Mouse (Mus musculus): ENCODE data around the gene Ispd.
A peak's percentile ranks its signal among the peaks of the same experiment; 100 is the strongest.

Gene Ispd

DNA sequence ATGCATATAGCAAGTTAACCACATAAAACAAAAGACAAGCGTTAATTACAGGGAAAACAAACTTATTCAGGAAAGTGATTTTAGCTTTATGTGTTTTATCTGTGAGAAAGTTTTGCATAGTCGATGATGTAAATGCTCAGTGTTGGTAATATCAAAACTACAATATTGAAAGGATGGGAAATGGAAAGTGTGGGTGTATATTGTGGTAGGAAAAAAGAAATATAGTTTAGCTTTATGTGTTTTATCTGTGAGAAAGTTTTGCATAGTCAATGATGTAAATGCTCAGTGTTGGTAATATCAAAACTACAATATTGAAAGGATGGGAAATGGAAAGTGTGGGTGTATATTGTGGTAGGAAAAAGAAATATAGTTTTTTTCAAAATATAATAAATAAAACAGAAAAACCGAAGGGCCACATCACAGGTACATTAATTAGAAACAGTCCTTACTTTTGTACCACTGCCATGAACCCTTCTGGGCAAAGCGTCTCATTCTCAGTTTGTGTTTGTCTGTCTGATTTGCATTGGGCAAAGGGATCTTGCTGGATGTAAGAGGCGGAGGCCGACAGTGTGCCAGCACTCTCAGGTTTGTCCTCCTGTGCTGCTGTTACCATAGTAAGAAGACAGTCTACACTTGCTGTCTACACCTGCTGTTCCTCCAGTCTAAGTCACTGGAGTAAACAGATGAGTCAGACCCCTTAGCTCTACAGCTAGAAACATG, 87.2 kb downstream of the Ispd start:
- DNase-seq (ENCODE audit: low spot score): no peak

DNA sequence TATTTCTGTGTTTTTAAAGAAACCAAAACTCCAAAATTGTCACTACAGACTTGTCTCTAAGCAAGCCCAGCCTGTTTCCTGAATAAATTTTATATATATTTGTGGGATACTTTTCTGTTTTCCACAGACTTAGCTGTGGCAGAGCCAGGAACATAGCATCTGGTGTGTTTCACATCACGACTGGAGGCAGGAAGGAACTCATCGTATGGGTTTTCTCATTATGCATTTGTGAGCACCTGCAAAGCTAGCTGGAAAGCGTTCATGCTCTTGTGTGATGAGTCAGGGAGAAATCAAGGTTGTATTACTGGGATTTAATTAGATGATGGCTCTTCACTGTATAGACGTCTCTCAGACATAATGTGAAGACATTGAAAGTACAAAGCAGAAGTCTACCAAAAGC, 90.2 kb downstream of the Ispd start:
- no peak for DNase-seq (ENCODE audit: low spot score)

DNA sequence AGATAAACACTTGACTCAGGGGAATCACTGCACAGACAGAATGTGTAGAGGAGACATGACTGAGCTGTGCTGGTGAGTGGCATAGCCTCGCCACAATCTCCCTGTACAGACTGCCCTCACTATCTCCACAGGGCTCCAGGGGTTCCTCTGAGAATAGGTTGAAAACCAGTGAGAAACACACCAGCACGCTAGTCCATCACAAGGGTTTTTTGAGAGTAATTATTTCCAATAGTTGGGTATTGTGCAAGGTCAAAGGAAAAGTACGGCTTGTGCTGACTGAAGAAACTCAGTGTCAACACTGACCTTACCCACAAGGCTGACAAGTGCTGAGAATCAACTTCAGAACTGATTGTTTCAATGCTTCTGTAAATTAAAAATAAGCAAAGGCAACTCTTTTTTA, 92.9 kb downstream of the Ispd start:
- no peak for DNase-seq (ENCODE audit: low spot score)

DNA sequence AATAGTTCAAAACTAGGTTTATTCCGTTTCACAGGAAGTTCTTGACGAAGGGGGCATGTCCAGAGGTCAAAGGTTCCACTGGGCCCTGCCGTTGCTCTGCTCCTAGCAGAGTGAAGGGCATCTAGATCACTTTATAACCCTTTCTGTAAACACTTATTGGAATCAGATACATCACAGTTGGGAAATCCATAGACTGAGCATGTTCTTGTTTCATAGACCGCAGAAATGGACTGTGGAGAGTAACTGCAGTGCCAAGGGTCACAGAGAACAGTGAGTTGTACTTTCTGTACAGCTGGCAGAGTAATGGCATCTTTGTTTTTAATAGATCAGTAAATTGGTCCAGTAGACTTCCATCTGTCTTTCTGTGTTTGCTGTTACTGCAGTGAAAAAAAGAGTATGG, 94.0 kb downstream of the Ispd start:
- no peak for DNase-seq (ENCODE audit: low spot score)

DNA sequence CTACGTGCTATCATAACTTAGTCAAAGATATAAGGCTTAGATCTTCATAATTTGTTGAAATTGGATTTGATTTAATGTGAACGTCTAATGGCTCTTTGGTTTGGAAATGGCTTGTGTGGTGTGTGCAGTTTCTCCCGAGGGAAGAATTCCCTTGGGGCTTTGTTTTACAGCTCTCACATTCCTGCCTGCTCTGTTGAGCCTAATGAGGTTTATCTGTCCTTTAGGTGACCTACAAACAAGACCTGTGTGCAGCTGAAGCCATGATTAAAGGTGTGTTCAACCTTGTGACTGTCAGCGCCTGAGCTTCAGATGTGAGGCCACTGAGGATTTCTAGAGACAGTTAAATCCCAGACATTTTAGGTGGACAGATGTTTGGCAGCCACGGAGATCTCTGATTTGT, 95.2 kb downstream of the Ispd start:
- no peak for DNase-seq (ENCODE audit: low spot score)

DNA sequence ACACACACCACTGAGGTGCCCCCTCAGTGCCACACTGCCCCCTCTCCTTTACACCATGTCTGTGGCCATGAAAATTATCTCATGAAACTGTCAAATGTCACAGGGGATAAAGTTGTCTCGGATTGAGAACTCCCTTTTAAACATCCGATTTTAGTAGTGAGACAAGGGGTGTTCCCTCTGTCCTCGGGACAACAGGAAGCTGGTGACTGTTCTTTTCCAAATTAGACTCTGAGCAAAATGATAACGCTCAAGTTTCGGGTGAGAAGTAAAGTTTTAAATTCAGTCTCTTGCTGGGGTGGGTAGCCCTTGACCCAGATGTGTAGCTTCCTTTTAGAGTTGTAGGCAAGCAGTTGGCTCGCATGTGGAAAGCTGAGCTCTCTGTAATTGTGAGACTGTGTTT, 96.3 kb downstream of the Ispd start:
- DNase-seq (ENCODE audit: low spot score): no peak

DNA sequence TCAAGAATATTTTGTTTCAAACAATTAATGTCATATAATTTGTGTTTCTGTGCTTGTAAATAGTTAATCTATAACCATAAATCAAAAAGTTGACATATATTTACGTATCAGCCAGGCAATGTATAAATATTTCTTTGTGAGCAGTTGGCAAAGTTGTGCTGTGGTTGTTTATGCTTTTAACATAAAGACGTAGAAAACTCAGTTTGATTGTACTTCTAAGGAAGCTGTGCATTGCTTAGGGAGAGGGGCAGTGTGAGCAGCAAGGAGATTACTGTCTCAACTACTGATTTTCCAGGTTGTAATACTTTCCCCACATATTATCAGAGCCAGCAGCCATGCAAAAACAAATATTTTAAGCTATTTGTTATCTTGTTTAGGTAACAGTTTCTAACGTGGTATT, 96.7 kb downstream of the Ispd start:
- no peak for DNase-seq (ENCODE audit: low spot score)

DNA sequence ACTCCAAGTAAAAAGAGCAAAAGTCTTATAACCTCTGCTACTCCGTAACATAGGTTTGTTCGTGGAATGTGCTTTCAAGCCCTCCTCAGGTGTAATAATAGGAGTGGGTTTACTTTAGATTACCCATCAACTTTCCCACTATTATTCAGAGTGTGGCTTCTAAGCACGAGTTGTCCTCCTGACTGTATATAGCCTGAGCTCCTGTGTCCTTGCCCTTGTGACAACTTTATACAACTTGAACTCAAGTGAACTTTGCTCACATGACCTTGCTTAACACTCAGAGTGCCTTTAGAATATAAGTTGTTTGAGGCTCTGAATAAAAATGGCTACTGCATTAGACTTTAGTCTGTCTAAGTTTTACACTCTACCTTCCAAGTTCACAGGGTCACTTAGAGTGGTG, 100.5 kb downstream of the Ispd start:
- DNase-seq (ENCODE audit: low spot score): no peak

DNA sequence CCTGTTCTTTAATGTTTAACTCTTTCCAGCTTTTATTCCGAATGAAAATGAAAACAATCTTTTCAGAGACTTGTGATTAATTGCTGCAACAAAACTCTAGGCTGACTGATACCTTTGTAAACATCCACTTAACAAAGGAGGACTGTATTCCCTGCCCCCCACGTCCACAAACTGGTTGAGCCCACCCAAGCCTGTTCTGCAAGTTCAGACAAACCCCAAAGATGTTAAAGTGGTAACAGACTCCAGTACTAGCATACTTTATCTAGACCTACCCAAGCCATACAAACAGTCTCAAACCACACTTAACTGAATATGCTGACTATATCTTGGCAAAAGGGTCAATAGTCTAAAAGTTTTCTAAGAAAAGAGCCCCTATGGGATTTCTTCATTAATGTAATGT, 102.1 kb downstream of the Ispd start:
- peak; percentile 26 for DNase-seq (ENCODE audit: low spot score)

DNA sequence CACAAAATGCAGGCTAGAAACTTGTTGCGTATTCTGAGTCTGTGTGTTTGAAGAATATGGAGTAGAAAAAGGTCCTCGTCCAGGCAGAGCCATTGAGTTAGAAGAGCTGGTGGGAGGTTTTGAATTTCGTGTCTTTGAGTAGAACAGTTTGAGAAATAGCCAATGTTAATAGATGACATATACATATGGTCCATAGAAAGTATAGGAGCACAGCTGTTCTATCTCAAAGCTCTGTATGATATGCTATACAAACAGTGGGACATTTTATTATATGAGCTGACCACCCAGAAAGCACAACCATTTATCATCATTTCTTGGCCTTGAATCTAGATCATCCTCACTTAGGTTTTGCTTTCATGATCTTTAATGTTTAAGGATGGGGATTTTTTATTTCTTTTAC, 116.3 kb downstream of the Ispd start:
- DNase-seq (ENCODE audit: low spot score): no peak

DNA sequence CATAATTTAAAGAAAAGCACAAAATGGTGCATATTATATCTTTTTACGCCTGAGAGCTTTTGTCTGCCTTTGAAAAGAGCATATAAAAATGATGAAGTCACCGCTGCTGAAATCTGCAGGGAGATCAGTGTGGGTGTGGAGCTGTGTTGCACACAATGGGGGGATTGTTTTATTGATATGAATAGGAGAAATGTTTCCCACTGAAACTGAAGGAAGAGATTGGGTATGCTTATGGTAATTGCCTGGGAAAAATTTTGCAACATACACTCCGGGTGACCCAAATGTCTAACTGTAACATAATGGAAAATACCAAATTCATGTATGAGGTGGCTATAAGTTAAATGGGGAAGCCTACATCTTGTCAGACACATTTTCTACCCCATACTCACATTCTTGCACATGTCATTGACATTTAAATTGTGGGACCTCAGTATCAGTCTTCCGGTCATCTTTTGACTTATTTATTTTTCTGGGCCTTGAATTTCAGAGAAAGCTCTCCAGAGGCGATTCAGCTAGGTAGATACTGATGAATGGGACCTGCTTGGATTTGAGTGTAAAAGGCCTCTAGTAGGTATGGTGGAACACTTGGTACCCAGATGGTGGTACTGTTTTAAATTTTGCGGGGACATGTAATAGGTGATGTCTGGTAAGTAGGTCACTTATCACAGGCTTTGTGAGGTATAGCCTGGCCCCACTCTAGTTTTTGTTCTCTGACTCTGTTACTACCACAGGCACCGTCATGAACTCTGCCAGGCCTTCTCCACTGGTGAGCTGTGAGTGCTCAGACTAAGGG, 126.1 kb downstream of the Ispd start:
- DNase-seq (ENCODE audit: low spot score): no peak

DNA sequence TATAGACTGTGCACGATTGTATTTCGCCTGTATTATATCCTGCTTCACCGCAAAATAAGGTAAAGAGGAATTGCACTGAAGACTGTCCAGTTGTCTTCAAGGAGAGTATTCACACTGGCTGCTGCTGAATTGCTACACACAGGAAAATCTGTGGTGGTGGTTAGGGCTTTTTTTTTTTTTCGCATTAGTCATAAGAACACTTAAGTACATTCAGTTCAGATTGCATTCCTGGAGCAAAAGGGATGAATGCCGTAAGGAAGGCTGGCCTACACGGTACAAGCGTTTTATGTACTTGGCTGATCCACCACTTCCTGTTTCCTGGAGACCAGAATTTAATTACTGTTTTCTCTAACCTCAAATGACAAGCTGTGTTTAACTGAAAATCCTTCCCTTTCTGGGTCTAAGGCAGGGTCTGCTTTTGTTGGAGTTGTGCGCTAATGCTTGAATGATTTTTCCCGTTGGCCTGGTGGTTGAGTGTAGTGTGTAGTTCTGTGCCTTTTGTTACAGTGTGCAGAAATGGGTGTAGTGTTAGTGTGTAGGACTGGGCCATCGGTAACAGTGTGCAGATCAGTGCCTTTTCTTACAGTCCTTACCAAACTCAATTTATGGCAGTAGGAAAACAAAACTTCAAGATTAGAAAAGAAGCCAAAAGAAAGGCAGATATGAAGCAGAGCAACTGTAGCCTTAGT, 128.8 kb downstream of the Ispd start:
- DNase-seq (ENCODE audit: low spot score): peak; percentile 4

DNA sequence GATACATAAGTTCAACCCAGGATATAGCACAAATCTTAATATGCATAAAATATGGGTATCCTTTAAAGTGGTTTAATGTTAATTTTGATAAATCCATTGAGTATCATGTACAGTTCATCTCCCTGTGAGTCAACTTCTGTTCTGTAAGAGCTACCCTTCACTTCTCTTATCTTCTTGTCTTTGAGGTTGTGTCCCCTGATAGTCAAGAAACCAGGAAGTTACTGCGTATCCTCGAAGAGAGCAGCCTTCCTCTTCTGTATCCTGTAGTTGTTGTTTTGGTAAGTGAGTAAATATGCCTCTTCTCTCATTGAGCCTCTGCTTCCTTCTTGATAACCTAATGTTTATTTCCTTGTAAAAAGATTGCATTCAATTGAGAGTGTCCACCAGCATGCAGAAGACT, 140.5 kb downstream of the Ispd start:
- no peak for DNase-seq (ENCODE audit: low spot score)

DNA sequence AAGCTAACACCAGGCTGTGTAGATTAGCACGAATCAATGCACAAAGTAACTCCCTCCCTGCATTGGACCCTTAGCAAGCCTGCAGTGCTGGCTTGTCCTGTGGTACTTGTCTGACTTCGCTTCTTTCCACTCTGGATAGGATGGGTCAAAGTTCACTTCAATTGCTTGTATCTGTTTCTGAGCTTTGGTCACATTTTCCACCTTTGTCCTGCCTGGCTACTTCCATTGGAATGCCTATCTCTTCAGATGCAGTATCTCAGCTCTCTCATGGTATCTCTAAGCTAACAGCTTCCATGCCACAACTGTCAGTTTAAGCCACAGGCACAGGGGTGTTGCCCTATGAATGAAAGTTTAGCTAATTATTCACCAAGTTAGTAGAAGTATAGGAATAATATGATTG, 142.3 kb downstream of the Ispd start:
- no peak for DNase-seq (ENCODE audit: low spot score)

DNA sequence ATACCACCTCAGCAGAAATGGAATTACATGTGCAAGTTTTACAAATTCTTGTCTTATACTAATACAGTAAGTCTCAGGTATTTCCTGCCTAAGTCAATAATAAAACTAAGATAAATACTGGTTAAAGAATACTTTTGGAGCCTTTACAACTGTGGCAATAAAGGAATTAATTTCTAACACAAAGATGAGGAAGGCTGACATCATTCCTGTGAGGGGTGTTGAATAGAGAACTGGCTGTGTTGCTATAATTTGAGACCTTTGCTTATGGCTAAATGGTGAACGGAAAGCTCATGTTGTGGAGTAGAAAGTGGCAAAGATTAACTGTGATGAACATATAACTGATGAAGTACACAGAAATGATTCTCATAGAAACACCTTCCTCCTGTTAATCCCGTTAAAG, 149.7 kb downstream of the Ispd start:
- no peak for DNase-seq (ENCODE audit: low spot score)

DNA sequence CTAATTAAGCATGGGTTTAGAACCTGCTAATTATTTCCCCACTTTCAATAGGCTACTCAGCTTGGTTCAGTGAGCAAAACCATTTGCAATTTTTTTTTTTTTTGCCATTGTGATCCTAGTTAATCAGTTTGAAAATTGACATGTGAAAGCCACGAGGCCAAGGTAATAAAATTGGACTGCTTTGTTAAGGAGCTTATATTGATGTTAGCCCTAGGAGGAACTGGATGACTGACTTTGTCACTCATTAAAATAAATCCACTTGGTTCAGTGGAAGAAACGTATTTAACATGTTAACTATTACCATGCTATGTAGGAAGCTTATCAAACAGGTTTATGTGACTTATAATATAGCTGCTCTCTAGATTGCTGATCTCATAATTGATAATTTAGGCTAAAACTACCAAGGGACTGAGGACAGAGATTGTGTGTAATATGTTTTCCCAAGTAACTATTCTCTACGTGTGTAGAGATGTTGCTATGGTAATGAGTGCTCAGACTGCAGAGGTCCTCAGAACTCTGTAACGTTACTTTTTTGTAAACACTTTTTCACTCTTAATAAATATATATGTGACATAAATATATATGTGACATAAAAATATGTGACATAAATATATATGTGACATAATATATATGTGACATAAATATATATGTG, 150.3 kb downstream of the Ispd start:
- DNase-seq (ENCODE audit: low spot score): no peak

DNA sequence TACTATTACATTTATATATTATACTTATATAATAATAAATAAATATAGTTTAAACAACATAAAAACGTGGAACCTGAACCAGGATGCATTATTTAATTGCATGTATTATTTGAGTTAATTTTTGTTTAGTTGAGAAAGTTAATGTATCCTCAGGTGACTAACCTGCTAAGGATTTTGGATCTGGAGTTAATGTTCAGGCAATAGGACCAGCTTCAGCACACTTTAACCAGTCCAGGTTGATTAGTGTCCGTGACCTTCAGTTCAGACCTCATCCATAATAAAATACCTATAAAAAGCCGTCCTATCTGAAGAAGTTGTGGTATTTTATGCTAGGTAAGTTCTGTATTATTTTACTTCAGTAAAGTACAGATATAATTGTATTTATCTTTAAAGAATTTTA, 151.3 kb downstream of the Ispd start:
- DNase-seq (ENCODE audit: low spot score): no peak

DNA sequence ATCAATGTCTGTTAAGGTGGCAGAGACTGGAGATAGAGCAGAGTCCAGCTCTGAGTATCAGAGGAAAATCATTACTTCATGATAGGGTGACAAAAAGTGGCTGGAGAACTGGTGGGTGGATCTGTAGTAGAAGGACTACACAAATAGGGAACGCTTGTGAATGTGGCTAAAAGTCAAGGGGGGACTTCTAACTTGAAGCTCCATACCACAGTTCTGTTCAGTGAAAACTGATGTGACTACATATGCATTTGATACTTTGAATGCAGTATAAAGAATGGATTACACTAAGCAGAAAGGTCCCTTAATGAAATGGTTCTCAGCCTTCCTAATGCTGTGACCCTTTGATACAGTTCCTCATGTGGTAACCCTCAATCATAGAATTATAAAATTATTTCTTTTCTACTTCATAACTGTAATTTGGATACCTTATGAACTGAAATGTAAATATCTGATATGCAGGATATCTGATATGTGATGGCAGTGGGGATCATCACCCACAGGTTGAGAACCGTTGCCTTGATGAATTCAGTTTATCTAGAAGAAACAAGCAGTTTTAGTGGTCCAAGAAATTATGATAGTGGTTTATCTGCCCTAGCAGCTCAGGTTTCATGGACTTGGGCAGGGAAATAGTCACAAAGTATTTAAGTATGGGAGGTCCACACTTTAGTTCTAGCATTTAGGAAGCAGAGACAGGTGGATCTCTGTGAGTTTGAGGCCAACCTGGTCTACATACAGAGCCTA, 152.1 kb downstream of the Ispd start:
- DNase-seq (ENCODE audit: low spot score): no peak

DNA sequence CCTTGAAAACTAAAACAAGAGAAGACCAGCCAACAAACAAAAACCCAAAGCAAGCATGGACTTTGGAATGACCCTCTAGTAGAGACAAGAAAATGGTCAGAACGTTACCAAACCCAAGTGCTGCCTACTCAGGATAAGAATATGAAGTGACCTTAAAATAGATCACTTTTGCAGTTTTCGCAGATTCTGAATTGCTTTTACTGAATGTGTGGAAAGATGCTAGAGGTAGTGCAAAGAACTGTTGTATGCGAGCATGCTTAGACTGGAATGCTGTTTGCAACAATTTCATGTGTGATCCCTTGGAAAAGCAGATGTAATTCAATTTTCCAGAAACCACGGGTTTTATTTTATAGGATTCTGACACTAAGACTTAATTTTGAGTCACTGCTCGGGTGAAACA, 153.3 kb downstream of the Ispd start:
- DNase-seq (ENCODE audit: low spot score): no peak

DNA sequence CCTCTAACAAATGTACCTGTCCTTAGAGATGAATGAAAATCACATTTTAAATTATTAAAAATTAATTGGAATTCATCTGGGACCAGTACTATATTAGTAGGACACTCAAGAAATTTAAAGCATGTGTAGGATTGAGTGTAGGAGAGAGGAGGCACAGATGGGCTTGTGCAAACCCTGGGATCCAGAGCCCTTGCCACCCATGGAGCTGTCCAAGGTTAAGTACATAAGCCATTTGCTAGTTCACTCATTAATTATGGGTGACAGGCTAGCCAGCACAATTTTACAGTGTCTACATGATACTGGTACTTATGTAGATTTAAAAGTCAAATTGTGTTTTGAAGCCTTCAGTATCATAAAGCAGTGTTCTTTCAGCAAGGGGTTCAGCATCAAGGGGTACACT, 164.1 kb downstream of the Ispd start:
- DNase-seq (ENCODE audit: low spot score): no peak

DNA sequence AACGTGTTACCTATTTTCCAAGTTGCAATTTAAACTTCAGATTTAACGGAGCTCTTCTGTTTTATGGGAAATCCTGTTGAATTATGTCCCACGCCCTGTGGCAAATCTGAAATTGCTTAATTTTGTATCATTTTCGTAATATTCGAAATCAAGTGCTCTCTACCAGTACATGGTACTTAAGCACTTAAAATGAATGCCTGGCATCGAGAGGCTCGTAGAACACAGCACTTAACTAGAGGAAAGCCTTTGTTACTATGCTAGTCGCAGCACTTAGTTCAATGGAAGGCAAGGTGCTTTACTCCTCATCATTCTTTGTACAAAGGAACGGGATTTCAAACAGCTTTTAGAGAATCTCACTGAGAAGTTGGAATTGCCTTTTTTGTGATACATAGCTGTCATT, 168.2 kb downstream of the Ispd start:
- DNase-seq (ENCODE audit: low spot score): no peak

DNA sequence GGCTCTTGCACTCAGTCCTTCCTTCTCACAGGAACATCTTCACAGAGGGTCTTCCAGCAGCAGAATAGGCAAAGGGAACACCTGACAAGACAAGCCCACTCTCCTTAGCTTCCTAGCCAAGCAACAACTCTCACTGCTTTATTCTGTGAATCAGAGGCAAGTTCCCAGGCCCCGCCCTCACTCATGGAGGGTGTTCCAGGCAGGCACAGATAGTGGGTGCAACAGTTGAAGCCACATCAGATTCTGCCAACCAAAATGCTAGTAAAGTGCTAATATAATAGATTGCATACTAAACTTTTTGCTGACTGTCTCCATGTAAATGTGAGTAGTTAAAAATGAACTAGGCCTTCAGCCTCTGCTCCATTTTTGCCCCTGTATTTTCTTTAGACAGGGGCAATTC, 173.4 kb downstream of the Ispd start:
- no peak for DNase-seq (ENCODE audit: low spot score)
